Mouse (Mus musculus) MEL (cell line): Measurements from ENCODE around the gene 2900011O08Rik. TPM values are rescaled to one million over a fixed set of nuclear protein-coding genes. Genes with fewer than 3 reads are reported as not detected.

Experiments used
- DNase-seq: peaks from one replicate; pipeline ENCODE4 v3.0.0; 2011; ENCODE audit warnings: low read depth, low spot score
- H3K27ac ChIP-seq: 2 replicates; pipeline ENCODE4 v1.5.1; 2012; ENCODE audit warnings: low read depth, mild to moderate bottlenecking, control low read depth, low read length, moderate library complexity; ENCODE audit not compliant: control insufficient read depth
- H3K27me3 ChIP-seq, 2 experiments: fragments of 150-350 bp in 1 of 2; sonication (generic) in 1 of 2; 2 replicates each; pipeline ENCODE4 v1.6.1; 2012; ENCODE audit warnings: low read length in 2 of 2, mild to moderate bottlenecking in 2 of 2, improper control_type of control experiment in 1 of 2, moderate library complexity in 1 of 2; ENCODE audit not compliant: insufficient read depth in 2 of 2, control insufficient read depth in 1 of 2
- H3K36me3 ChIP-seq, 2 experiments: 2 replicates each; pipeline ENCODE4 v1.6.1; 2012 to 2014; ENCODE audit warnings: low read length in 2 of 2, improper control_type of control experiment in 1 of 2, inconsistent platforms in 1 of 2, mild to moderate bottlenecking in 1 of 2; ENCODE audit not compliant: insufficient read depth in 2 of 2, control insufficient read depth in 1 of 2
- H3K4me1 ChIP-seq, 2 experiments: fragments of 150-350 bp in 1 of 2; sonication (generic) in 1 of 2; 2 replicates each; pipeline ENCODE4 v1.6.1; 2012; ENCODE audit warnings: low read length in 2 of 2, improper control_type of control experiment in 1 of 2, mild to moderate bottlenecking in 1 of 2; ENCODE audit not compliant: insufficient read depth in 2 of 2, control insufficient read depth in 1 of 2
- H3K4me3 ChIP-seq, 2 experiments: fragments of 150-350 bp in 1 of 2; sonication (generic) in 1 of 2; 2 replicates each; pipeline ENCODE4 v1.5.1; 2012; ENCODE audit warnings: low read depth in 2 of 2, low read length in 2 of 2, mild to moderate bottlenecking in 2 of 2, moderate library complexity in 2 of 2, control low read depth in 1 of 2, improper control_type of control experiment in 1 of 2; ENCODE audit not compliant: control insufficient read depth in 1 of 2, insufficient read depth in 1 of 2
- H3K79me2 ChIP-seq: 2 replicates; pipeline ENCODE4 v1.6.1; 2012; ENCODE audit warnings: mild to moderate bottlenecking, low read length, moderate library complexity; ENCODE audit not compliant: control insufficient read depth, poor library complexity, insufficient read depth
- H3K9ac ChIP-seq: 2 replicates; pipeline ENCODE4 v1.6.1; 2012; ENCODE audit warnings: low read depth, mild to moderate bottlenecking, control low read depth, low read length, moderate library complexity; ENCODE audit not compliant: control insufficient read depth, poor library complexity, severe bottlenecking
- H3K9me3 ChIP-seq: fragments of 150-350 bp; sonication (generic); replicated peaks from 2 replicates; pipeline ENCODE4 v1.6.1; 2012; ENCODE audit warnings: mild to moderate bottlenecking, low read length, improper control_type of control experiment, moderate library complexity; ENCODE audit not compliant: insufficient read depth
- CHD1 ChIP-seq: IDR thresholded peaks from 2 replicates; pipeline ENCODE4 v1.6.1; 2012; ENCODE audit warnings: low read depth, mild to moderate bottlenecking, inconsistent platforms, low read length, improper control_type of control experiment
- CHD2 ChIP-seq: IDR thresholded peaks from 2 replicates; pipeline ENCODE4 v1.6.1; 2011; ENCODE audit warnings: low read length, improper control_type of control experiment
- CTCF ChIP-seq, 3 experiments: IDR thresholded peaks in 2 of 3; conservative IDR thresholded peaks in 1 of 3; 2 replicates each; pipeline ENCODE4 v1.5.1; 2011 to 2012; ENCODE audit warnings: low read length in 3 of 3, low read depth in 2 of 3, mild to moderate bottlenecking in 2 of 3, improper control_type of control experiment in 1 of 3, inconsistent platforms in 1 of 3, mixed read lengths in 1 of 3, moderate library complexity in 1 of 3; ENCODE audit not compliant: control insufficient read depth in 1 of 3, insufficient read depth in 1 of 3, poor library complexity in 1 of 3, severe bottlenecking in 1 of 3
- E2F4 ChIP-seq: IDR thresholded peaks from 2 replicates; pipeline ENCODE4 v1.6.1; 2011; ENCODE audit warnings: low read depth, low read length, improper control_type of control experiment, borderline replicate concordance
- EP300 ChIP-seq, 2 experiments: IDR thresholded peaks; 2 replicates each; pipeline ENCODE4 v1.6.1; 2011; ENCODE audit warnings: improper control_type of control experiment in 2 of 2, low read length in 2 of 2, low read depth in 1 of 2, mild to moderate bottlenecking in 1 of 2
- GABPA ChIP-seq: IDR thresholded peaks from 2 replicates; pipeline ENCODE4 v1.6.1; 2012; ENCODE audit warnings: low read depth, mild to moderate bottlenecking, inconsistent platforms, low read length, improper control_type of control experiment, moderate library complexity
- GATA1 ChIP-seq: IDR thresholded peaks from 2 replicates; pipeline ENCODE4 v1.6.1; 2011; ENCODE audit warnings: low read depth, low read length, improper control_type of control experiment
- HCFC1 ChIP-seq: IDR thresholded peaks from 2 replicates; pipeline ENCODE4 v1.6.1; 2012; ENCODE audit warnings: low read depth, mild to moderate bottlenecking, inconsistent platforms, low read length, improper control_type of control experiment, moderate library complexity
- KAT2A ChIP-seq: conservative IDR thresholded peaks from 2 replicates; pipeline ENCODE4 v1.6.1; 2012; ENCODE audit warnings: low read depth, low read length, improper control_type of control experiment, inconsistent platforms
- MAFK ChIP-seq: IDR thresholded peaks from 2 replicates; pipeline ENCODE4 v1.6.1; 2011; ENCODE audit warnings: low read depth, mild to moderate bottlenecking, low read length, improper control_type of control experiment, borderline replicate concordance
- MAX ChIP-seq: IDR thresholded peaks from 2 replicates; pipeline ENCODE4 v1.6.1; 2011; ENCODE audit warnings: low read length, improper control_type of control experiment
- MYC ChIP-seq: IDR thresholded peaks from 2 replicates; pipeline ENCODE4 v1.6.1; 2011; ENCODE audit warnings: low read depth, mild to moderate bottlenecking, low read length, improper control_type of control experiment, moderate library complexity
- POLR2A ChIP-seq, 2 experiments: IDR thresholded peaks; 2 replicates each; pipeline ENCODE4 v1.6.1; 2011 to 2012; ENCODE audit warnings: low read length in 2 of 2, mild to moderate bottlenecking in 2 of 2, control low read depth in 1 of 2, improper control_type of control experiment in 1 of 2, low read depth in 1 of 2, moderate library complexity in 1 of 2; ENCODE audit not compliant: control insufficient read depth in 1 of 2, insufficient read depth in 1 of 2, poor library complexity in 1 of 2
- POLR2AphosphoS5 ChIP-seq: IDR thresholded peaks from 2 replicates; pipeline ENCODE4 v1.6.1; 2012; ENCODE audit warnings: low read depth, borderline replicate concordance, mild to moderate bottlenecking, inconsistent platforms, low read length, moderate library complexity, mixed read lengths
- RCOR1 ChIP-seq: IDR thresholded peaks from 2 replicates; pipeline ENCODE4 v1.6.1; 2012; ENCODE audit warnings: low read depth, mild to moderate bottlenecking, inconsistent platforms, low read length, improper control_type of control experiment
- SMC3 ChIP-seq: IDR thresholded peaks from 2 replicates; pipeline ENCODE4 v1.6.1; 2011; ENCODE audit warnings: low read depth, low read length, improper control_type of control experiment
- TAL1 ChIP-seq: IDR thresholded peaks from 2 replicates; pipeline ENCODE4 v1.6.1; 2012; ENCODE audit warnings: mild to moderate bottlenecking, inconsistent platforms, low read length, moderate library complexity, mixed read lengths
- TCF12 ChIP-seq: IDR thresholded peaks from 2 replicates; pipeline ENCODE4 v1.6.1; 2014; ENCODE audit warnings: low read depth, mild to moderate bottlenecking, inconsistent platforms, low read length, improper control_type of control experiment, moderate library complexity
- USF2 ChIP-seq, 2 experiments: IDR thresholded peaks; 2 replicates each; pipeline ENCODE4 v1.6.1; 2011 to 2012; ENCODE audit warnings: improper control_type of control experiment in 2 of 2, low read length in 2 of 2, borderline replicate concordance in 1 of 2, inconsistent platforms in 1 of 2, low read depth in 1 of 2, mild to moderate bottlenecking in 1 of 2; ENCODE audit not compliant: insufficient read depth in 1 of 2
- ZC3H11A ChIP-seq: IDR thresholded peaks from 2 replicates; pipeline ENCODE4 v1.6.1; 2012; ENCODE audit warnings: low read depth, mild to moderate bottlenecking, inconsistent platforms, low read length, improper control_type of control experiment
- ZKSCAN1 ChIP-seq: IDR thresholded peaks from 2 replicates; pipeline ENCODE4 v1.6.1; 2012; ENCODE audit warnings: low read depth, mild to moderate bottlenecking, inconsistent platforms, low read length, improper control_type of control experiment, moderate library complexity
- polyA plus RNA-seq, 2 experiments: library from polyadenylated mRNA; stranded (reverse) in 1 of 2; unstranded in 1 of 2; fragments of >175 nt in 1 of 2; fragments of >200 nt in 1 of 2; gene quantifications; 2 replicates each; pipeline versions ENCODE4 v1.2.1 to v1.2.4; 2012; ENCODE audit warnings: low replicate concordance in 2 of 2, low read depth in 1 of 2; ENCODE audit not compliant: insufficient read length in 2 of 2, insufficient read depth in 1 of 2, missing spikeins in 1 of 2
- total RNA-seq: library from RNA; depleted of rRNA; stranded (reverse); fragments of 300-350 nt; gene quantifications from 2 replicates; pipeline ENCODE4 v1.2.3, GENCODE M21; 2012

The 2900011O08Rik gene
- total and polyA plus RNA-seq, 3 experiments, result 0.04 TPM; not detected in 2

DNA sequence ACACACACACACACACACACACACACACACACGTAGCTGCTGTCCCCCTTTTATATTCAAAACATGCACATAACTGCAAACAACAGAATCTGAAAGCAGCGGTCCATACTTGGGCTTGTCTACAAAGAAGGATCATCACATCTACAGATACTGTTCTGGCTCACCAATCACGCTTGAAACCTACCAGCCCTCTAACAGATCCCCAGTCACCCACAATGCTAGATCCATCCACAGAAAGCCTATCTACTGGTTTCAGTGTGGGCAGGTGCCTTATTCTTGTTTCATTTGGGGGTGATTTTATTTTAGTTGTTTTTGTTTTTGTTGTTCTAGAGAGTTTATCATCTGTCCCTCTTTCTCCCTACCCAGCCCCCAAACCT is 219 bp upstream of the 2900011O08Rik start:
- H3K79me2 ChIP-seq, result no peaks in the 10 kb centered on the region
- H3K27ac ChIP-seq, result no peak overlapping the region
- H3K9ac ChIP-seq, result no peak overlapping the region
- no peak for DNase-seq
- H3K36me3 ChIP-seq, result peaks cover 0 to 2% of the 10 kb centered on the region in 2 experiments; a peak in 1 of 4 replicates
- TF ChIP-seq MAFK, result no peak
- TF ChIP-seq, all 39 proteins: peak for 0
- Histone ChIP-seq H3K27me3 (no peaks in the 10 kb centered on the region), H3K9me3 (no peaks in the 10 kb centered on the region), H3K4me1 (peaks cover 3 to 6% of the 10 kb centered on the region in 2 experiments; a peak in 2 of 4 replicates), H3K4me3 (no peak overlapping the region)

DNA sequence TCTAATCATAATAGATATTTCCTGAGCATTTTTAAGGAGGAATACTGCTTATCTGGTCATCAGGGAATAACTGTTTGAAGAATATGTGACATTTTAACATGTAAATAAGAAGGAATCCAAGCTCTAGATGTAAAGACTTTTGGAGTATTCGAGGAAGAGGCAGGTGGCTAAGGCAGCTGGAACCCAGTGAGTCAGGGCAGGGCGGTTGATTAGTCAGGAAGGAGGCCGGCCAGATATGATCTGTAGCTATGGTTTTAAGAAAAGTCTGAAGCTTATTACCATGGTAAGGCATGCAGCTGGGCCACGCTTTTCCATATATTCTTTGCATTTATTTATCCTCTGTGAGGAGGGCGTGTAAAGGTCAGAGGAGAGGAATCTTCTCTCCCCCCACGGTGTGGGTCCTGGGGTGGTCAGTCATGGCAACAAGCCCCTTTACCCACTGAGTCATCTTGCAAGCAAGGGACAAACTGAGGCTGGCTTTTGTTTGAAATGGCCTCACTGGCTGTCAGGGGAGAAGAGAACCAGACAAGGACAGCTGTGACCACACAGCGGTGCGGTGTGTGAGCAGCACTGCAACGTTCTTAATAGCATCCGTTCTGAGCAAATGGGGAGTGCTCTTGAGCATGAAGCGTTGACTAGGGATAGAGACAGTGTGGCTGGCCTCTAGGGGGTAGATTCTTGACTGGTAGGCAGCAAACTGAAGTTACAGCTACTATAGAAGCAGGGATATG is 6.3 kb downstream of the 2900011O08Rik start:
- no peak for TF ChIP-seq POLR2A (IDR thresholded peaks at IDR 0.05; ENCODE audit: control insufficient read depth in 1 of 2, insufficient read depth in 1 of 2, low read depth in 1 of 2, low read length in 2 of 2, poor library complexity in 1 of 2)
- TF ChIP-seq USF2 (IDR thresholded peaks at IDR 0.05; ENCODE audit: borderline replicate concordance in 1 of 2, insufficient read depth in 1 of 2, low read depth in 1 of 2, low read length in 2 of 2), result no peak
- no peak for TF ChIP-seq E2F4
- no peak for TF ChIP-seq HCFC1
- TF ChIP-seq ZC3H11A, result no peak
- TF ChIP-seq EP300 (IDR thresholded peaks at IDR 0.05; ENCODE audit: low read depth in 1 of 2, low read length in 2 of 2), result no peak
- TF ChIP-seq SMC3, result no peak
- TF ChIP-seq POLR2AphosphoS5, result no peak
- TF ChIP-seq KAT2A, result no peak
- TF ChIP-seq, all 39 proteins: peak for 0
- peak; percentile 8 for DNase-seq
- peaks cover 0 to 4% of the 10 kb centered on the region in 2 experiments; a peak in 2 of 4 replicates for H3K4me1 ChIP-seq
- no peaks in the 10 kb centered on the region for H3K27me3 ChIP-seq
- no peak overlapping the region for H3K27ac ChIP-seq
- H3K79me2 ChIP-seq, result no peaks in the 10 kb centered on the region
- no peak overlapping the region for H3K4me3 ChIP-seq
- H3K9ac ChIP-seq, result no peak overlapping the region
- H3K9me3 ChIP-seq, result no peaks in the 10 kb centered on the region
- no peaks in the 10 kb centered on the region for H3K36me3 ChIP-seq

DNA sequence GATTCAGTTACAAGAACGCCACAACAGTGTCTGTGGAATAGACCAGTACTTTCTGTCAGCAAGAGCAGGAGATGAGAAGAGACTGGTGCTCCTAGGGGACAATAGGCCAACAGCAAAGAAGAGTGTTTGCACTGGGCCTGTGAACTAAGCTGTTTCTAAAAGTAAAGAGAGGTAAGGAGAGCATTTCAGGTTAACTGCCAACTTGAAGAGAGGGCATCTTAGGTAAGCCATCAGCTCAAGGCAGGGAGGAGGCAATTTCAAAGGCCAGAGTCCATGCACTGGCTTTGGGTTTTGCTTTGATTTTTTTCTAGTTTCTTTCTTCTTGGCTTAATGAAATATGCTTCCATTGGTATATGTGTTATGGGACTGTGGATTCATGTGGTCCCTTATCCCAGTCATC is 7.7 kb downstream of the 2900011O08Rik start:
- H3K9me3 ChIP-seq, result no peaks in the 10 kb centered on the region
- no peak overlapping the region for H3K4me3 ChIP-seq
- TF ChIP-seq RCOR1 (no peak), ZKSCAN1 (no peak), MAX (no peak), USF2 (IDR thresholded peaks at IDR 0.05; ENCODE audit: borderline replicate concordance in 1 of 2, insufficient read depth in 1 of 2, low read depth in 1 of 2, low read length in 2 of 2) (no peak), CTCF (IDR thresholded peaks at IDR 0.05 in 2 of 3, conservative IDR thresholded peaks at IDR 0.05 in 1 of 3; ENCODE audit: control insufficient read depth in 1 of 3, insufficient read depth in 1 of 3, low read depth in 2 of 3, low read length in 3 of 3, poor library complexity in 1 of 3, severe bottlenecking in 1 of 3) (no peak), CHD1 (no peak), MAFK (no peak), MYC (no peak), ZC3H11A (no peak), HCFC1 (no peak), CHD2 (no peak), TAL1 (no peak), GABPA (no peak), GATA1 (no peak), TCF12 (no peak)
- H3K27ac ChIP-seq, result no peak overlapping the region
- no peaks in the 10 kb centered on the region for H3K27me3 ChIP-seq
- H3K9ac ChIP-seq, result no peak overlapping the region
- H3K36me3 ChIP-seq, result no peaks in the 10 kb centered on the region
- no peak for DNase-seq
- H3K79me2 ChIP-seq, result no peaks in the 10 kb centered on the region
- H3K4me1 ChIP-seq, result peaks cover 0 to 4% of the 10 kb centered on the region in 2 experiments; a peak in 2 of 4 replicates
